Mouse (Mus musculus) embryonic fibroblast, embryonic 13.5 days (primary cell): ENCODE measurements around the gene Pik3r2.

Experiments used
- CTCF ChIP-seq: IDR thresholded peaks from 2 replicates; pipeline ENCODE4 v1.5.1; 2011; ENCODE audit warnings: mild to moderate bottlenecking, control low read depth, low read length, moderate library complexity, borderline replicate concordance; ENCODE audit not compliant: insufficient read depth
- POLR2A ChIP-seq: IDR thresholded peaks from 2 replicates; pipeline ENCODE4 v1.6.1; 2011; ENCODE audit warnings: low read depth, mild to moderate bottlenecking, control low read depth, low read length, moderate library complexity

DNA sequence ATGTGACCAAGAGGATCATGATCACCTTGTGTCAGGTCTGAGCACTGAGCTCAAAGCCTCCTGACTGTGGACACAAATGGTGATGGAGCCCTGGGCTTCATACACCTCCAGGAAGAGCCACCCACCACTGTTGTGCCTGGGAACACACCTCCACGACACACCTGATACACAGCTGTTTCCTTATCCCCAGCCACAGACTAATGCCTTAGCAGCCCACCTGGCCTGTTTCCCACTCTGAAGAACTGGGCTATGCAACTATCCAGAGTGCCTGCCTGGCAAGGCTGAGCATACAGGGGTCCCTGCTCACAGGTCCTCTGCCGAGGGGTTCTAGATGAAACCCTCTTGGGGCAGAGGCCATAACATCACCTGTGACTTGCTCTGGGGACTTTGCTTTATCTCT lies 17.7 kb upstream of the Pik3r2 start:
- no peak for TF ChIP-seq CTCF
- no peak for TF ChIP-seq POLR2A
